Mouse (Mus musculus) layer of hippocampus, adult 11-12 months (tissue): Measurements from ENCODE around the gene Irf4.

ENCODE experiments used
- DNase-seq: peaks from one replicate; pipeline ENCODE4 v3.0.0; 2022; ENCODE audit warnings: low spot score

Gene Irf4

GRCm38 (mm10) chr13:30764014-30764740, 15.2 kb downstream of the Irf4 start:
- no peak for DNase-seq

GRCm38 (mm10) chr13:30765906-30766305, 16.9 kb downstream of the Irf4 start:
- no peak for DNase-seq

- no peak for DNase-seq
These were observed 17.8 kb downstream of the Irf4 start for GRCm38 (mm10) chr13:30766636-30767476.

- DNase-seq, result no peak
These were observed 18.6 kb downstream of the Irf4 start for GRCm38 (mm10) chr13:30767477-30768127.

GRCm38 (mm10) chr13:30776021-30776420, 27.0 kb downstream of the Irf4 start:
- no peak for DNase-seq

- no peak for DNase-seq
These were observed 28.7 kb downstream of the Irf4 start for GRCm38 (mm10) chr13:30777678-30778179.

- no peak for DNase-seq
These were observed 32.9 kb downstream of the Irf4 start for GRCm38 (mm10) chr13:30781905-30782304.

- no peak for DNase-seq
These were observed 33.4 kb downstream of the Irf4 start for GRCm38 (mm10) chr13:30782419-30782818.

GRCm38 (mm10) chr13:30785423-30786040, 36.5 kb downstream of the Irf4 start:
- DNase-seq, result no peak

- peak; percentile 59 for DNase-seq
These were observed 37.4 kb downstream of the Irf4 start for GRCm38 (mm10) chr13:30786235-30787035.

GRCm38 (mm10) chr13:30787036-30787320, 38.0 kb downstream of the Irf4 start:
- DNase-seq, result no peak

GRCm38 (mm10) chr13:30787556-30787955, 38.5 kb downstream of the Irf4 start:
- no peak for DNase-seq

- DNase-seq, result no peak
These were observed 38.9 kb downstream of the Irf4 start for GRCm38 (mm10) chr13:30787960-30788359.

- DNase-seq, result no peak
These were observed 39.4 kb downstream of the Irf4 start for GRCm38 (mm10) chr13:30788421-30788820.

- DNase-seq, result no peak
These were observed 41.0 kb downstream of the Irf4 start for GRCm38 (mm10) chr13:30790016-30790415.

- DNase-seq, result no peak
These were observed 43.3 kb downstream of the Irf4 start for GRCm38 (mm10) chr13:30792308-30792707.

GRCm38 (mm10) chr13:30792741-30793140, 43.7 kb downstream of the Irf4 start:
- no peak for DNase-seq

GRCm38 (mm10) chr13:30793196-30793595, 44.2 kb downstream of the Irf4 start:
- DNase-seq, result no peak

- DNase-seq, result no peak
These were observed 44.6 kb downstream of the Irf4 start for GRCm38 (mm10) chr13:30793616-30794015.

- no peak for DNase-seq
These were observed 46.9 kb downstream of the Irf4 start for GRCm38 (mm10) chr13:30795960-30796359.

GRCm38 (mm10) chr13:30801886-30802285, 52.9 kb downstream of the Irf4 start:
- DNase-seq, result no peak
